Comparison of ENCODE assay signal across 17 mouse cellular contexts in genomic region chr15:82160731-82161640, GRCm38 (mm10). TPM values are rescaled to one million over a fixed set of nuclear protein-coding genes. Genes with fewer than 3 reads are reported as not detected.
A peak's percentile ranks its signal among the peaks of the same experiment; 100 is the strongest.
DNase-seq lines count a peak whose midpoint lies in the region; ATAC-seq and TF ChIP-seq lines count a peak whose summit lies in the region.
"Had no signal": no experiment of that assay in that cellular context is flagged by ENCODE, and none has a peak within 500 bp of the region (broad histone marks: within the 10 kb centered on the region; RNA-seq: fewer than 3 reads in every experiment).

No protein-coding gene starts in this region.

- ATAC-seq in heart, embryonic 11.5 days (replicated peaks; ENCODE audit: insufficient number of reproducible peaks, low FRiP score, low TSS enrichment), result no peak
- no peak for ATAC-seq in liver, embryonic 11.5 days (replicated peaks; ENCODE audit: low FRiP score)
- no peak for ATAC-seq in limb, embryonic 15.5 days (ENCODE audit: insufficient number of reproducible peaks, low FRiP score, low TSS enrichment, low read depth)
- ATAC-seq: forebrain, embryonic 13.5 days had no signal

- peak overlapping the region; percentile 10; the same call in 1 of the 2 replicates for H3K27ac ChIP-seq in heart, embryonic 11.5 days (ENCODE audit: low read depth, low read length)
- no peak overlapping the region for H3K27ac ChIP-seq in liver, adult 2 months (replicated peaks; ENCODE audit: insufficient read depth, low read depth, low read length)
- no peak overlapping the region for H3K27ac ChIP-seq in liver, embryonic 11.5 days (ENCODE audit: low read depth, low read length)
- H3K27ac ChIP-seq in limb, embryonic 15.5 days, result peak overlapping the region; percentile 86
- H3K27ac ChIP-seq: forebrain, embryonic 13.5 days; hindbrain, embryonic 12.5 days; left cerebral cortex, adult 2 months had no signal

- no peak overlapping the region for H3K9ac ChIP-seq in heart, embryonic 11.5 days (ENCODE audit: low read depth, low read length)
- H3K9ac ChIP-seq in liver, adult 2 months (ENCODE audit: low read depth, low read length), result no peak overlapping the region
- H3K9ac ChIP-seq in liver, embryonic 11.5 days (ENCODE audit: low read depth, low read length), result no peak overlapping the region
- no peak overlapping the region for H3K9ac ChIP-seq in limb, embryonic 15.5 days
- H3K9ac ChIP-seq: forebrain, embryonic 13.5 days; hindbrain, embryonic 12.5 days; liver, embryonic 15.5 days had no signal

- intact Hi-C loops in heart, postnatal 25 days (cut with DNase I), result loop anchor here (5.0 kb wide), 1 partner anchor 84 kb away; no protein-coding TSS in a partner anchor

- no peaks in the 10 kb centered on the region for H3K27me3 ChIP-seq in heart, embryonic 11.5 days (ENCODE audit: control insufficient read depth, insufficient read depth, low read length)
- no peaks in the 10 kb centered on the region for H3K27me3 ChIP-seq in liver, adult 2 months (ENCODE audit: control insufficient read depth, insufficient read depth, low read length)
- H3K27me3 ChIP-seq in liver, embryonic 11.5 days (replicated peaks; ENCODE audit: control insufficient read depth, insufficient read depth, low read length), result no peaks in the 10 kb centered on the region
- H3K27me3 ChIP-seq in limb, embryonic 15.5 days, result no peaks in the 10 kb centered on the region
- H3K27me3 ChIP-seq: forebrain, embryonic 13.5 days; hindbrain, embryonic 12.5 days; liver, embryonic 15.5 days had no signal

- no peaks in the 10 kb centered on the region for H3K9me3 ChIP-seq in heart, embryonic 11.5 days (replicated peaks; ENCODE audit: control insufficient read depth, low read length)
- H3K9me3 ChIP-seq in liver, embryonic 11.5 days (ENCODE audit: control insufficient read depth, low read length), result no peaks in the 10 kb centered on the region
- no peaks in the 10 kb centered on the region for H3K9me3 ChIP-seq in limb, embryonic 15.5 days
- H3K9me3 ChIP-seq: forebrain, embryonic 13.5 days; hindbrain, embryonic 12.5 days; liver, embryonic 15.5 days had no signal

- DNase-seq in heart, postnatal 25 days (ENCODE audit: low spot score), result no peak
- DNase-seq in liver, adult 2 months (ENCODE audit: extremely low read depth, low read depth, low spot score), result peak; percentile 63
- no peak for DNase-seq in liver, embryonic 11.5 days (ENCODE audit: low spot score)
- DNase-seq in A20 (ENCODE audit: low read depth, low spot score) (peak; percentile 44), adipocyte (ENCODE audit: low spot score) (no peak)
- DNase-seq in ovary, postnatal 36 days (ENCODE audit: low spot score), result no peak
- DNase-seq: cerebellum, adult 8-10 months; gastrocnemius, postnatal 10 days; right cerebral cortex, adult 18-20 months; thymus, postnatal 4 days had no signal

- TF ChIP-seq POLR2A in liver, adult 2 months (IDR thresholded peaks at IDR 0.05; ENCODE audit: extremely low read depth, insufficient read depth, low read length), result no peak

- WGBS in heart, embryonic 11.5 days (ENCODE audit: insufficient replicate concordance), result 51% methylated on average over 11 of the region's 11 CpGs
- WGBS in liver, adult 2 months, result 40% methylated on average over 11 of the region's 11 CpGs
- 68% methylated on average over 11 of the region's 11 CpGs for WGBS in liver, embryonic 11.5 days
- 58% methylated on average over 11 of the region's 11 CpGs for WGBS in limb, embryonic 15.5 days

- no peak for TF ChIP-seq CTCF in liver, adult 2 months (IDR thresholded peaks at IDR 0.05; ENCODE audit: low read depth, low read length)

- H3K4me2 ChIP-seq in heart, embryonic 11.5 days, result no peak overlapping the region
- no peak overlapping the region for H3K4me2 ChIP-seq in liver, embryonic 11.5 days
- H3K4me2 ChIP-seq in limb, embryonic 15.5 days, result no peak overlapping the region
- H3K4me2 ChIP-seq: forebrain, embryonic 13.5 days; hindbrain, embryonic 12.5 days; liver, embryonic 15.5 days had no signal

- H3K4me1 ChIP-seq in heart, embryonic 11.5 days (ENCODE audit: control insufficient read depth, insufficient read depth, low read length), result peaks cover 55% of the 10 kb centered on the region
- H3K4me1 ChIP-seq in liver, adult 2 months (ENCODE audit: control insufficient read depth, insufficient read depth, low read length), result peaks cover 2% of the 10 kb centered on the region
- H3K4me1 ChIP-seq in liver, embryonic 11.5 days (replicated peaks; ENCODE audit: control insufficient read depth, insufficient read depth, low read length), result peaks cover 66% of the 10 kb centered on the region
- peaks cover 70% of the 10 kb centered on the region for H3K4me1 ChIP-seq in limb, embryonic 15.5 days

- no peak overlapping the region for H3K4me3 ChIP-seq in heart, embryonic 11.5 days (ENCODE audit: low read depth, low read length)
- no peak overlapping the region for H3K4me3 ChIP-seq in liver, adult 2 months (ENCODE audit: insufficient read depth, low read depth, low read length)
- no peak overlapping the region for H3K4me3 ChIP-seq in liver, embryonic 11.5 days (ENCODE audit: low read depth, low read length)
- H3K4me3 ChIP-seq in limb, embryonic 15.5 days, result no peak overlapping the region
- H3K4me3 ChIP-seq: forebrain, embryonic 13.5 days; hindbrain, embryonic 12.5 days; left cerebral cortex, adult 2 months; liver, embryonic 15.5 days had no signal

- peaks cover 41% of the 10 kb centered on the region; the same call in 1 of the 2 replicates for H3K79me2 ChIP-seq in liver, adult 2 months (ENCODE audit: control insufficient read depth, insufficient read depth, low read length)

- H3K36me3 ChIP-seq in heart, embryonic 11.5 days (ENCODE audit: control insufficient read depth, insufficient read depth, low read length), result no peaks in the 10 kb centered on the region
- H3K36me3 ChIP-seq in liver, adult 2 months (ENCODE audit: control insufficient read depth, insufficient read depth, low read length), result no peaks in the 10 kb centered on the region
- H3K36me3 ChIP-seq in liver, embryonic 11.5 days (ENCODE audit: control insufficient read depth, insufficient read depth, low read length), result no peaks in the 10 kb centered on the region
- no peaks in the 10 kb centered on the region for H3K36me3 ChIP-seq in limb, embryonic 15.5 days

RNA-seq across cellular contexts. Expression of gene Srebf2, which starts 14.0 kb away (rescaled TPM):
- polyA plus RNA-seq in heart, embryonic 11.5 days (2014; fragmentation: Nextera tagmentation; extraction: Ambion mirVana), result 82.3 and 88.1 TPM in 2 replicates
- 10 to 100 TPM; 20.5 to 21.8 TPM for total RNA-seq in heart, postnatal 25 days (2021)
- total RNA-seq in liver, adult 2 months (2014; rRNA removed), result 16.5 and 25.0 TPM in 2 replicates
- 66.3 and 71.2 TPM in 2 replicates for polyA plus RNA-seq in liver, adult 2 months (2012; rRNA removed)
- polyA plus RNA-seq in liver, embryonic 11.5 days (2014; fragmentation: Nextera tagmentation; extraction: Ambion mirVana), result 99.7 and 101 TPM in 2 replicates
- 155 and 165 TPM in 2 replicates for polyA plus RNA-seq in limb, embryonic 15.5 days (2015; fragmentation: Nextera tagmentation; extraction: Ambion mirVana)

RNA-seq across cellular contexts. Expression of gene Ccdc134, which starts 33.3 kb away (rescaled TPM):
- polyA plus RNA-seq in heart, embryonic 11.5 days (2014; fragmentation: Nextera tagmentation; extraction: Ambion mirVana), result 9.5 and 9.6 TPM in 2 replicates
- 1 to 10 TPM; 4.4 to 6.4 TPM for total RNA-seq in heart, postnatal 25 days (2021)
- 1.3 and 1.8 TPM in 2 replicates for total RNA-seq in liver, adult 2 months (2014; rRNA removed)
- 5.2 and 8.2 TPM in 2 replicates for polyA plus RNA-seq in liver, adult 2 months (2012; rRNA removed)
- 17.1 and 17.5 TPM in 2 replicates for polyA plus RNA-seq in liver, embryonic 11.5 days (2014; fragmentation: Nextera tagmentation; extraction: Ambion mirVana)
- 24.6 and 28.8 TPM in 2 replicates for polyA plus RNA-seq in limb, embryonic 15.5 days (2015; fragmentation: Nextera tagmentation; extraction: Ambion mirVana)

RNA-seq across cellular contexts. Expression of gene Shisa8, which starts 51.6 kb away (rescaled TPM):
- 0.07 TPM in 1 of 2 replicates, not detected in the other for polyA plus RNA-seq in heart, embryonic 11.5 days (2014; fragmentation: Nextera tagmentation; extraction: Ambion mirVana)
- under 1 TPM; 0.13 to 0.20 TPM for total RNA-seq in heart, postnatal 25 days (2021)
- 0.09 and 0.47 TPM in 2 replicates for total RNA-seq in liver, adult 2 months (2014; rRNA removed)
- polyA plus RNA-seq in liver, adult 2 months (2012; rRNA removed), result 0.07 and 0.77 TPM in 2 replicates
- polyA plus RNA-seq in liver, embryonic 11.5 days (2014; fragmentation: Nextera tagmentation; extraction: Ambion mirVana), result 0.12 and 0.73 TPM in 2 replicates
- 0.25 and 0.40 TPM in 2 replicates for polyA plus RNA-seq in limb, embryonic 15.5 days (2015; fragmentation: Nextera tagmentation; extraction: Ambion mirVana)
- total RNA-seq: gastrocnemius, postnatal 10 days; MEL had no signal

Comparison
In these comparisons a context has a peak if more than half of its experiments do, and no peak if none do; other contexts are left out.
1. DNase-seq: peak in liver, adult 2 months (single experiment) and A20 (single experiment); none in heart, postnatal 25 days (single experiment), liver, embryonic 11.5 days (single experiment), adipocyte (single experiment) and ovary, postnatal 36 days (single experiment).
2. H3K27ac ChIP-seq: peak in heart, embryonic 11.5 days (single experiment) and limb, embryonic 15.5 days (single experiment); none in liver, adult 2 months (single experiment) and liver, embryonic 11.5 days (single experiment).